Mouse (Mus musculus) limb, embryonic 11.5 days (tissue): ENCODE results near the gene Akap13. TPM values are rescaled to one million over a fixed set of nuclear protein-coding genes. Genes with fewer than 3 reads are reported as not detected.

Experiments used
- ATAC-seq: fragments of 200-750 bp; cut with Nextera tagmentation; 2 replicates; pipeline ENCODE4 v1.8.0; 2017; ENCODE audit warnings: low read depth; ENCODE audit not compliant: insufficient number of reproducible peaks, low FRiP score, low TSS enrichment
- DNase-seq: peaks from one replicate; pipeline ENCODE4 v3.0.0-alpha.2; 2015; ENCODE audit warnings: low spot score
- H3K27ac ChIP-seq: fragments of 300-500 bp; sonication (generic); replicated peaks from 2 replicates; pipeline ENCODE4 v1.5.1; 2014; ENCODE audit warnings: low read depth, mild to moderate bottlenecking, low read length
- H3K27me3 ChIP-seq: fragments of 300-500 bp; sonication (generic); 2 replicates; pipeline ENCODE4 v1.6.1; 2014; ENCODE audit warnings: mild to moderate bottlenecking, low read length, mixed read lengths; ENCODE audit not compliant: control insufficient read depth, insufficient read depth
- H3K36me3 ChIP-seq: fragments of 300-500 bp; sonication (generic); 2 replicates; pipeline ENCODE4 v1.6.1; 2014; ENCODE audit warnings: mild to moderate bottlenecking, low read length, moderate library complexity, mixed read lengths; ENCODE audit not compliant: control insufficient read depth, insufficient read depth
- H3K4me1 ChIP-seq: fragments of 300-500 bp; sonication (generic); 2 replicates; pipeline ENCODE4 v1.6.1; 2014; ENCODE audit warnings: low read length, mixed read lengths; ENCODE audit not compliant: control insufficient read depth, insufficient read depth
- H3K4me2 ChIP-seq: fragments of 300-500 bp; sonication (generic); 2 replicates; pipeline ENCODE4 v1.6.1; 2014; ENCODE audit warnings: low read depth, mild to moderate bottlenecking, moderate library complexity; ENCODE audit not compliant: severe bottlenecking
- H3K4me3 ChIP-seq: fragments of 300-500 bp; sonication (generic); 2 replicates; pipeline ENCODE4 v1.5.1; 2014; ENCODE audit warnings: low read depth, low read length
- H3K9ac ChIP-seq: fragments of 300-500 bp; sonication (generic); 2 replicates; pipeline ENCODE4 v1.6.1; 2014; ENCODE audit warnings: mild to moderate bottlenecking, low read length
- H3K9me3 ChIP-seq: fragments of 300-500 bp; sonication (generic); 2 replicates; pipeline ENCODE4 v1.6.1; 2016; ENCODE audit warnings: low read length; ENCODE audit not compliant: control insufficient read depth
- WGBS: fragments of 180-500 bp; shearing (Covaris S2); extraction: QIAGEN DNeasy Blood & Tissue Kit; methylation state at CpG from one replicate; pipeline ENCODE4 v1.1.7; 2014; 5-methylcytosine and 5-hydroxymethylcytosine counted together
- polyA plus RNA-seq: library from polyadenylated mRNA; unstranded; fragments of >200 nt; fragmentation: Nextera tagmentation; extraction: Ambion mirVana; gene quantifications from 2 replicates; pipeline ENCODE4 v1.2.1, GENCODE M21; 2014

Gene Akap13
- polyA plus RNA-seq, 1 experiment from 2014 or later: 32.7 TPM

DNA sequence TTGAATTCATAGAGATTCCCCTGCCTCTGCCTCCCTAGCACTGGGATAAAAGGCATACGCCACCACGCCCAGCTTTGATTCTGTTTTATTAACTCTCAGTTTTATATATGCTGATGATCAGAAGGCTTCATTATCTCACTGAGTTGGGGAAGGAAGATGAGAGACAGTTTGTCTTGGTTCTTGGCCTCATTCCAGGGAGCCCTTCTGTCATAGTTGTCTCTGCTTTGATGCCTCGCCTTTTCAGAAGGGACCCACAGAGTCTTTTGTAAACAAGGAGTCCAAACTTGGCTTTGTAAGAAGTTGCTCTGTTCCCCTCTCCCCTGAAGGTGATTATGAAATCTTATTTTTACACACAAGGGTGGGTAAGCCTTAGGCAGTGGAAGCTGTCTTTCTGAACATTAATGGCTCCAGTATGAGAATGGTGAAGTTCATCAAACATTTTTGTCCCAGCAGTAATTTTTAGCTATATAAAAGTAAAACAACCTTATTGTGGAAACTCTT is 40.7 kb downstream of the Akap13 start:
- Histone ChIP-seq H3K4me3 (no peak overlapping the region), H3K4me1 (no peaks in the 10 kb centered on the region), H3K36me3 (peaks cover 2% of the 10 kb centered on the region; the same call in 1 of the 2 replicates), H3K27ac (no peak overlapping the region), H3K9me3 (no peaks in the 10 kb centered on the region), H3K4me2 (no peak overlapping the region), H3K9ac (no peak overlapping the region), H3K27me3 (no peaks in the 10 kb centered on the region)
- WGBS: 89% methylated on average over 3 of the region's 3 CpGs
- no peak for DNase-seq
- no peak for ATAC-seq

DNA sequence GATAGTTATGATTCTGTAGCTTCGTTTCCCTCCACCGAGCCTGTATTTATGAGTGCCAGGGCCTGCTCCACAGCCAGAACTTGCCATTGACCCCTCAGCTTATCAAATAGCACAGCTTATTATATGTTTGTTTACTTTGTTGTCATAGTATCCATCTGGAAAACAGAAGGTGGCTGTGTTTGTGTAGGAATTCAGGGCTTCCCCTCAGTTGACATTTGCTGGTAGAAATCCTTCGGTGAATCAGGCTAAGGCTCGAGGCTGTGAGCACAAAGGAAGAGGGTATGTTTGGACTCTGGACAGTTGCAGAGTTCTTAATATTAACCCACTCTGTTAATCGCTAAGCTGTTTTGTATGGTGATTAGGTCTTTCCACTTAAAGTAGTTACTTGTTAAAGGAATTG is 43.3 kb downstream of the Akap13 start:
- WGBS: 79% methylated on average over 5 of the region's 5 CpGs
- DNase-seq: no peak
- no peak overlapping the region for H3K4me3 ChIP-seq
- no peaks in the 10 kb centered on the region for H3K27me3 ChIP-seq
- H3K4me1 ChIP-seq: no peaks in the 10 kb centered on the region
- H3K27ac ChIP-seq: no peak overlapping the region
- H3K36me3 ChIP-seq: peaks cover 2% of the 10 kb centered on the region; the same call in 1 of the 2 replicates
- no peak overlapping the region for H3K4me2 ChIP-seq
- no peak for ATAC-seq
- H3K9ac ChIP-seq: no peak overlapping the region
- H3K9me3 ChIP-seq: no peaks in the 10 kb centered on the region

DNA sequence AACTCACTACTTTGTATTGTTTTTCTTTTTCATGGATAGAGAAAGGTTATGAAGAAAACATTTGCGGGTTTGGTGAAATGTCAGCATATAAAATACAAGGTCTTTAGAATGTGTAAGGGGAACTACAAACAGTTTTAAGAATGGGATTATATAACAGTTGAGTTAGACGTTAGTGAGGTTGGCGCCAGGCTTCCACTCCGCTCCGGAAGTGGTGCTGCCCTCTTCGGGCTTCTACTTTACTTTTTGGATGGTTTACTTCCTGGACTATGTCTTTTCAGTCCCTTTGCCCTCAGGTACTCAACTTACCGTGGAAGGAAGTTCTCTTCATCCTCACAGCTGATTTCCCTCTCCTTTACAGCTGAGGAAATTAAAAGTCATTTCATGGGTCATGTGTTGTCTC is 43.9 kb downstream of the Akap13 start:
- no peak overlapping the region for H3K4me2 ChIP-seq
- H3K27me3 ChIP-seq: no peaks in the 10 kb centered on the region
- no peaks in the 10 kb centered on the region for H3K9me3 ChIP-seq
- H3K4me1 ChIP-seq: no peaks in the 10 kb centered on the region
- 88% methylated on average over 7 of the region's 7 CpGs for WGBS
- no peak overlapping the region for H3K27ac ChIP-seq
- no peak for ATAC-seq
- peaks cover 2% of the 10 kb centered on the region; the same call in 1 of the 2 replicates for H3K36me3 ChIP-seq
- H3K9ac ChIP-seq: no peak overlapping the region
- no peak for DNase-seq
- no peak overlapping the region for H3K4me3 ChIP-seq

DNA sequence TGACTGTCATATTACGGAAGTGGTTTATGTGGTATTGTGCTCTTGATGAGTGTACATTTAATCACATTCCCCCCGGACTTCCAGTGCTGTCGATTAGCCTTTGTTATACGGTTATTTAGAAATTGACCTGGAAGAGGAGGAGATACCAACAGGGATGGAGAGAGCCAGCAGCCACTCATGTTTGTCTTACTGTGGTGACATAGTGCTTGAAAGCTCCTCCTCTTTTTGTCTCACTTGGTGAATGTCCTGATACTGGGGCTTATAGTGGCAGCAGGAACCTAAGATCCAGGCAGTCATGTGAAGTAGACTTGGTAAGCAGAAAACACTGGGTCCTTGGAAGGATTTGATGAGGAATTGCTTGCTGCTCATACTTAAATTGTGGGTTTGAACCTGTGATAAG is 44.8 kb downstream of the Akap13 start:
- ATAC-seq (no peak), DNase-seq (no peak)
- Histone ChIP-seq H3K9ac (no peak overlapping the region), H3K27me3 (no peaks in the 10 kb centered on the region), H3K36me3 (peaks cover 2% of the 10 kb centered on the region; the same call in 1 of the 2 replicates), H3K4me1 (no peaks in the 10 kb centered on the region), H3K4me2 (no peak overlapping the region), H3K27ac (no peak overlapping the region), H3K4me3 (no peak overlapping the region), H3K9me3 (no peaks in the 10 kb centered on the region)
- 93% methylated on average over 4 of the region's 4 CpGs for WGBS

DNA sequence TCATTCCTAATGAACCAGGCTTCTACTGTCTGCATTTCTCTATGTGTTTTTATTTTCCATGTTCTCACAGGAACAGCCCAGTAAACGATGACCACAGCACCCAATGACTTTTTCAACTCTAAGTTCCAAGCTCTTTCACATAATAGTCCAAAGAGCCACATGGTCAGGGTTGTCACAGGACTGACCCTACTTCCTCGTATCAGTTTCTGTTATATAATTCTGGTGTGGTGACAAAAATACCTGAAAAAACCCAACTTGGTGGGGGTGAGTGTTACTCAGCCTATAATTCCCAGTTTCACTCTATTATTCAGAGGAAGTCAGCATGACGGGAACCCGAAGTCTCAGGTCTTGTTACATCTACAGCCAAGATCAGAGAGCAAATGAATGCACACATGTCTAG is 45.5 kb downstream of the Akap13 start:
- WGBS: 91% methylated on average over 4 of the region's 4 CpGs

DNA sequence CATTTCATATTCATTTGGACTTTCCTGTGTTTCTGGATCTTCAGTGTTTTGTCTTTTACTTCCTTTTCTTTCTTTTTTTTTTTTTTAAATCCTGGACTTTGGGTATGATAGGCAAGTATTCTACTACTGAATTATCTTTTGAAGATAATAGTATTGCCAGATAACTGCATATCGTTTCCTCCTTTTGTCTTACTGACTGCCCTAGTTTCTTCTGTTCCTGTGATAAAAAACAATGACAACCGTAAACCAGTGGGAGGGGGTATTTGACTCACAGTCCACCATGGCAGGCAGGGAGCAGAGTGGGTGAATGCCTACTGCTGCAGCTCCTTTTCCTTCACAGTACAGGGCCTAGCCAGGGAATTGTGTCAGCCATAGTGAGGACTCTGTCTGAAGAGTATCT is 49.2 kb downstream of the Akap13 start:
- DNase-seq: no peak

More for the DNA sequence above, 45.5 kb downstream of the Akap13 start:
- Histone ChIP-seq H3K27ac (no peak overlapping the region), H3K36me3 (peaks cover 2% of the 10 kb centered on the region; the same call in 1 of the 2 replicates), H3K4me3 (no peak overlapping the region), H3K9ac (no peak overlapping the region), H3K27me3 (no peaks in the 10 kb centered on the region), H3K9me3 (no peaks in the 10 kb centered on the region), H3K4me1 (no peaks in the 10 kb centered on the region), H3K4me2 (no peak overlapping the region)
- DNase-seq (no peak), ATAC-seq (no peak)

DNA sequence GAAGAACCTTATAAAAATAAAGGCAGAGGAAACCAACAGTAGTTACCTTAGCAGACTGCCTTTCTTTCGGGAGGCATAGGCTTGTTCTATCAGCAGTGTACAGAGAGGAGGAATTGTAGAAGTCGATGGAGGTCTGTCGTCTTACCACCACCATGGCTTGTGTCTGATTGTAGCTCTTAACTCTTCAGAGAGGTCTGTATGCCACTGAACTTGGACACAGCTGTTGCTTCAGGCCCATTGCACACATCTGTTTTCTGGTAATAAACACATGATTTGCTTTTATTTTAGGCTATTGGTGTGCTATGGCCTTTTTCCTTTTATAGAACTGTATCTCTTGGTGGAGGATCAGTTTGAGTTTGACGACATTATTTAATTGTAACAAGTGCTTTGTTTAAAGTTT is 51.3 kb downstream of the Akap13 start:
- no peaks in the 10 kb centered on the region for H3K9me3 ChIP-seq
- no peaks in the 10 kb centered on the region for H3K36me3 ChIP-seq
- peaks cover 5% of the 10 kb centered on the region; the same call in 1 of the 2 replicates for H3K4me1 ChIP-seq
- no peak for ATAC-seq
- no peak overlapping the region for H3K4me3 ChIP-seq
- 77% methylated on average over 4 of the region's 4 CpGs for WGBS
- no peaks in the 10 kb centered on the region for H3K27me3 ChIP-seq
- H3K27ac ChIP-seq: no peak overlapping the region
- no peak overlapping the region for H3K9ac ChIP-seq
- H3K4me2 ChIP-seq: no peak overlapping the region
- DNase-seq: no peak

More for the DNA sequence above, 49.2 kb downstream of the Akap13 start:
- H3K9ac ChIP-seq: no peak overlapping the region
- no peak overlapping the region for H3K4me3 ChIP-seq
- H3K9me3 ChIP-seq: no peaks in the 10 kb centered on the region
- no peak overlapping the region for H3K4me2 ChIP-seq
- H3K4me1 ChIP-seq: peaks cover 5% of the 10 kb centered on the region; the same call in 1 of the 2 replicates
- H3K27ac ChIP-seq: no peak overlapping the region
- H3K36me3 ChIP-seq: peaks cover 2% of the 10 kb centered on the region; the same call in 1 of the 2 replicates
- H3K27me3 ChIP-seq: no peaks in the 10 kb centered on the region
- no peak for ATAC-seq
- 74% methylated on average over 2 of the region's 2 CpGs for WGBS

DNA sequence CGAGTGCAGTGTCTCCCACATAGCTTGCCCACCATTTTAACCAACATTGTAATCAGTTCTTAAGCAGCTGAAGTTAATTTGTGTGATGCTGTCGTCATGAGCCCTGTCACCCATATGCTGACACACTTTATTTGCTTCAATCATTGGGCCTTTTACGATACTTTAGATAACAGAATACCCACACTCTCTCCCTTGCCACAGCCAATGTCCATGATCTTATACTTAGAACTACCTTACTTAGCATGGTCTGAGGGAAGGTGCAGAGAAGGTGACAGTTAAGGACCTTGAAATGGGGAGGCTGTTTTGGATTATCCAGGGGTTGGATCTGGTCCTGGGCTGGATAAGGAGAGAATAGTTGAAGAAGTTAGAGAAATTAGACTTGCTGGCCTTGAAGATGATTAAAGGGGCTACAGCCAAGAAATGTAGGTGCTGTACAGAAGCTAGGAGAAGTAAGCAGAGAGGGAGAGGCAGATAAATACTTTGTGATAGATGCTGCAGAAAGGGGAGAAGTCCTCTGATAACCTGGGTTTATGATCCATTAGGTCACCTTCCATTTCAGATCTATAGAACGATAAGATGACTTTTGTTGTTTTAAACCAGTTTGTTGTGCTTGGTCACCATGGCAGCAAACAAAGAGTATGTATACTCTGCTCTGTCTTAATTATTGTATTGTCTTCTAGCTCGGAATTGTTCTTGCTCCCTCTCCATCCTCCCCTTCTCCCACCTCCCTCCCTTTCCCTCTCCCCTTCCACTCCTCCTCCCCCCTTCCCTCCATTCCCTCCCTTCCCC is 53.9 kb downstream of the Akap13 start:
- H3K9ac ChIP-seq: no peak overlapping the region
- no peaks in the 10 kb centered on the region for H3K27me3 ChIP-seq
- ATAC-seq: no peak
- H3K4me3 ChIP-seq: no peak overlapping the region
- no peaks in the 10 kb centered on the region for H3K9me3 ChIP-seq
- no peak for DNase-seq
- no peak overlapping the region for H3K4me2 ChIP-seq
- H3K4me1 ChIP-seq: peaks cover 5% of the 10 kb centered on the region; the same call in 1 of the 2 replicates
- WGBS: 61% methylated on average over 5 of the region's 5 CpGs
- no peak overlapping the region for H3K27ac ChIP-seq
- no peaks in the 10 kb centered on the region for H3K36me3 ChIP-seq
